Mouse (Mus musculus): ENCODE results near the gene Ubtd1. TPM values are rescaled to one million over a fixed set of nuclear protein-coding genes. Genes with fewer than 3 reads are reported as not detected.

Gene Ubtd1
- polyA plus RNA-seq, 1 experiment, result 31.7 TPM

DNA sequence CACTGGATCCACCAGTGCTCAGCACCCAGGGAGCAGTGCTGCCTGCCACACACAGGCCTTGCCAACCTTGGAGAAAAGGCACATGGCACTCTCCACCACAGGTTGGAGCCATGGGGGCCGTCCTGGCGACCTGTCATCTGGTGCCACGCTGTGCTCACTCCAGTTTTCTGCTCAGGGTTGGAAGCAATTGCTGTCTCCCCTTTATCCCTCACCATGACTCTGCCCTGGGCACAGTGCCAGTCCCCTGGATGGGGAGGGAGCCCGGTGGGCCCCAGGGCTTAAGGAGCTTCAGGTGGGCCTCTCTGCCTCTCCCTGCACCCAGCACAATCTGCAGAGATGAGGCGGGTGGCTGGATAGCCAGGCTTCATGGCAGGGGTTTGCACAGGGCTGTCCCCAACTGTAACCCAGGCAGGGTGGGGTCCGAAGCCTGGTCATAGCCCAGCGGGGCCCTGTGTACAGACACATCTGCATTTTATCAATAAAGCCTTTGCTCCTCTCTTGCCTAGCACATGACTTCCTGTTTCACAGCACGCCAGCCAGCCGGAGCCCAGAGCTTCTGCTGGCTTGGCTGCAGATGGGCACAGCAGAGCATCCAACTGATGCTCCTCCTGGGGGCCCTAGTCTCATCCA lies 52.7 kb downstream of the Ubtd1 start:
- DNase-seq, result no peak
- 0 out of 2 replicates have a peak, but pooled peaks cover 2% of the 10 kb centered on the region for H3K4me1 ChIP-seq (ENCODE audit: control insufficient read depth, insufficient read depth, low read length)
- 64% methylated on average over 9 of the region's 9 CpGs for WGBS
- no peak for TF ChIP-seq POLR2A (IDR thresholded peaks at IDR 0.05; ENCODE audit: borderline replicate concordance, extremely low read depth, low read depth, low read length)
- no peak for TF ChIP-seq CTCF (IDR thresholded peaks at IDR 0.05; ENCODE audit: insufficient read depth, low read length)
- H3K4me3 ChIP-seq (replicated peaks; ENCODE audit: extremely low read depth, low read depth, low read length), result no peak overlapping the region

DNA sequence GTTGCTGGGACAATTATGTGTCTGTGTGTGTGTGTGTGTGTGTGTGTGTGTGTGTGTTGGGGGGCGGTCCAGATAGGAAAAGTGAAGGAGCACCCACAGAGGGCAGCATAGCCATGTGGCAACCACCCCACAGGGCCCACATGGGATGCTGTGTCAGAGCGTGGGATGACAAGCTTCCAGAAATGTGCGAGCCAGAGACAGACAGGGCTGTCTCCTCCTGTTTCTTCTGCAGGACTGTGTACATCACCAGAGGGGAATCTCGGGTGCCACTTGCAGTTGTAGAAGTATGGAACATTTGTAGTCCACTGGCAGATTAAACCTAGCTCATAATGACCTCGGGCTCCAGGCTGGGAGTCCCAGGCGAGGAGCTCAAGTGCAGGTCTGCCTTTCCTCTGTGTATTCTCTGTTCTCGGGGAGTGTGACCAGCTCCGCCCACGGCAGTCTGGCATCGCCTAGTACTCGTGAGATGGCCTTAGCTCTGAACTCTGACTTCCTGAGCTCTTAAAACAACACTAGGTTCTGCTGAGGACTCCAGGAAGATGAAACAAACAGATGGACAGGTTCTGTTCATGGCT lies 53.4 kb downstream of the Ubtd1 start:
- WGBS, result 52% methylated on average over 11 of the region's 11 CpGs
- DNase-seq, result no peak
- TF ChIP-seq POLR2A (IDR thresholded peaks at IDR 0.05; ENCODE audit: borderline replicate concordance, extremely low read depth, low read depth, low read length), result no peak
- TF ChIP-seq CTCF (IDR thresholded peaks at IDR 0.05; ENCODE audit: insufficient read depth, low read length), result no peak
- Histone ChIP-seq H3K4me3 (replicated peaks; ENCODE audit: extremely low read depth, low read depth, low read length) (no peak overlapping the region), H3K4me1 (ENCODE audit: control insufficient read depth, insufficient read depth, low read length) (0 out of 2 replicates have a peak, but pooled peaks cover 2% of the 10 kb centered on the region)

DNA sequence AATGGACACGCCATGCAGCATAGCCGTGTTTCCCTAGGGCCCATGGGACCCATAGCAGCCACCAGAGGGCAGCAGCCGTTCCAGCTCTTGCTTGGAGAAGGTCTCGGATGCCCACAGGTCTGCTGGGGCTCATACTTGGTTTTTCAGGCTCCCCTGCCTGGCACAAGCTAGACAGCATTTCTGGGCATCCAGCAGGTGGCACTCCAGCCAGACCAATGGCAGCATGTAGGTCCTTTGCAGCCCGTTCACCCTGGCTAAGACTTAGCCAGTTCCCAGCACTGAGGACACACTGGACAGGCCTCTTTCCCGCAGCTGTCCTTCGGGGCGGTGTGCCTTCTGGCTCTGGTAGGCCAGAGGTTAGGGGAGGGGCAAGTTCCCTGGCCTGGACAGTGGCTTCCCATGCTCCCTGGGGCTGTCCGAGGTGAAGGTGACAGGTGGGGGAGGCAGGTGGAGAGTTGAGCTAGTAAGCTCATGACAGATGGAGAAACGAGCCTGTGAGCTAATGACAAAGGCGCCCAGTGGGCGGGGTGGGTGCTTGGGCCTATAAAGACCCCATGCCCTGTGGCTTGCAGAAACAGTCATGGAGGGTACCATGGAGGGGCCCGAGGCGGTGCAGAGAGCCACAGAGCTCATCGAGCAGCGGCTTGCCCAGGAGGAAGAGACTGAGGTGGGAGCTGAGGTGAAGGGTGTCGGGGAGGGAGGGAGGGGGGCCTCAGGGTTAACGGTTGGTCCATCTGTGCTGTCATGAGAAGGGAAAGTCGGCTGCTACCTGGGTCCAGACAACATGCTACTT lies 54.1 kb downstream of the Ubtd1 start, which contains the start of gene Ankrd2:
Gene Ankrd2, plus strand, starts transcription at position 545 of the 793 bp plus-strand sequence.
- no peak within 1 kb of the TSS for H3K4me3 ChIP-seq (replicated peaks; ENCODE audit: extremely low read depth, low read depth, low read length)
- peak; percentile 82 for DNase-seq
- 0 out of 2 replicates have a peak, but pooled peaks cover 2% of the 10 kb centered on the region for H3K4me1 ChIP-seq (ENCODE audit: control insufficient read depth, insufficient read depth, low read length)
- 59% methylated on average over 19 of the region's 19 CpGs for WGBS
- TF ChIP-seq CTCF (IDR thresholded peaks at IDR 0.05; ENCODE audit: insufficient read depth, low read length) (peak; percentile 79), POLR2A (IDR thresholded peaks at IDR 0.05; ENCODE audit: borderline replicate concordance, extremely low read depth, low read depth, low read length) (no peak)

DNA sequence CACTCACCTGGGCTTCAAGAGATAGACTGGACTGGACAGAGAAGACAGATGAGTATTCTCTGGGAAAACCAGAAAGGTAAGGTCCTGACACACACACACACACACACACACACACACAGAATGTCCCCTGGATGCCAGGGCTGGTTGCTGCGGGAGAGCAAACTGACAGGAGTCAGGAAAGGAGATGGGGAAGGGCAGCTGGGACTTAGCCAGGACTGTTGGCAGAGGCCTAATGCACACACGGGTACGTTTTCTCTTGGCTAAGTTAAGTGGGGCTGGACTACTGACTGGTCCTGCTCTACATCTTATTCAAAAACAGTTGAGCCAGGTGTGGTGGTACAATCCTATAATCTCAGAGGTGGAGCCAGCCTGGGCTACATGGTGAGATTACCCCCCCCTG lies 54.8 kb downstream of the Ubtd1 start:
- no peak for TF ChIP-seq POLR2A (IDR thresholded peaks at IDR 0.05; ENCODE audit: borderline replicate concordance, extremely low read depth, low read depth, low read length)
- no peak for TF ChIP-seq CTCF (IDR thresholded peaks at IDR 0.05; ENCODE audit: insufficient read depth, low read length)
- no peak for DNase-seq
- Histone ChIP-seq H3K4me3 (replicated peaks; ENCODE audit: extremely low read depth, low read depth, low read length) (no peak overlapping the region), H3K4me1 (ENCODE audit: control insufficient read depth, insufficient read depth, low read length) (0 out of 2 replicates have a peak, but pooled peaks cover 2% of the 10 kb centered on the region)
- 43% methylated on average over 3 of the region's 3 CpGs for WGBS

DNA sequence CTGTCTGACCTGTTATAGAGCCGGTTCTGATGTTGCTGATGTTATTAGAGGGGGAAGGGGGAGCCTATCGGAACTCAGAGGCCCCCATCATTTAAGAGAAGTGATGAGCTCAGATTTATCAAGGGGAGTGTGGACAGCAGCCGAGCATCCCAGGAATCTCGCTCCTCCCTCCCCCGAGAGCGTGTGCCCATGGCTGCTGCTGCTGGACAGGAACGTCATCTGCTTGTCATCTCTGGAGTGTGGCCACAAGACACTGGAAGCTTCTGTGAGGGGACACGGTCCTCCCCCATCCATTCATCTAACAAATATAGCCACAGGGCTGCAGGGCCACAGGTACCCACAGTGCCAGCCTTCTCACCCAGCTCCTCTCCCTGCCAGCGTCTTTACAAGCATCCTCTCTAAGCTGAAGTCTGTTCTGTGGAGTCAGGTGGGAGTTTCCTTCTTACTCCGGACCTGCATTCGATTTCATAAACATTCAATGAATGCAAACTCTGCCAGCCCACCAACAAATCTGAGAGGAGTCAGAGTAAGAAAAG lies 55.7 kb downstream of the Ubtd1 start:
- TF ChIP-seq CTCF (IDR thresholded peaks at IDR 0.05; ENCODE audit: insufficient read depth, low read length), result no peak
- no peak for TF ChIP-seq POLR2A (IDR thresholded peaks at IDR 0.05; ENCODE audit: borderline replicate concordance, extremely low read depth, low read depth, low read length)
- Histone ChIP-seq H3K4me1 (ENCODE audit: control insufficient read depth, insufficient read depth, low read length) (0 out of 2 replicates have a peak, but pooled peaks cover 2% of the 10 kb centered on the region), H3K4me3 (replicated peaks; ENCODE audit: extremely low read depth, low read depth, low read length) (no peak overlapping the region)
- 64% methylated on average over 11 of the region's 11 CpGs for WGBS
- no peak for DNase-seq

DNA sequence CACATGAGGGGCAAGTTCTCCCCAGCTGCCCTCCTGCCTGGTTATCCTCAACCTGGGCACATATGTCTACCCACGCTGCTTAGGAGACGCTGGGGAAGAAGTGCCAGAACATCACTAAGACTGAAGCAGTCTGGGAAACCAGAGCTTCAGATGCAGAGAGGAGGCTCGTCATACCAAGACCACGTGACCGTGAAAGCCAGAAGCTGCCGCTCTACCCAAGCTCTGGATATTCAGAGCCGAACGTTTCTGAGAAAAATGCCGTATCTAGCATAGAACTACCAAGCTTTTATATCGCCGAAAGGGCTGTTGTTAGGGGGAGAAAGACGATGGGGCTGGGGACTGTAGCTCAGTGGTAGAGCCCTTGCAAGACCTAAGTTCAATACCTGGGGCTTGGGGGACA lies 56.7 kb downstream of the Ubtd1 start:
- Histone ChIP-seq H3K4me1 (ENCODE audit: control insufficient read depth, insufficient read depth, low read length) (0 out of 2 replicates have a peak, but pooled peaks cover 2% of the 10 kb centered on the region), H3K4me3 (replicated peaks; ENCODE audit: extremely low read depth, low read depth, low read length) (no peak overlapping the region)
- no peak for DNase-seq
- WGBS, result 89% methylated on average over 12 of the region's 12 CpGs
- TF ChIP-seq CTCF (IDR thresholded peaks at IDR 0.05; ENCODE audit: insufficient read depth, low read length), result no peak
- TF ChIP-seq POLR2A (IDR thresholded peaks at IDR 0.05; ENCODE audit: borderline replicate concordance, extremely low read depth, low read depth, low read length), result no peak

DNA sequence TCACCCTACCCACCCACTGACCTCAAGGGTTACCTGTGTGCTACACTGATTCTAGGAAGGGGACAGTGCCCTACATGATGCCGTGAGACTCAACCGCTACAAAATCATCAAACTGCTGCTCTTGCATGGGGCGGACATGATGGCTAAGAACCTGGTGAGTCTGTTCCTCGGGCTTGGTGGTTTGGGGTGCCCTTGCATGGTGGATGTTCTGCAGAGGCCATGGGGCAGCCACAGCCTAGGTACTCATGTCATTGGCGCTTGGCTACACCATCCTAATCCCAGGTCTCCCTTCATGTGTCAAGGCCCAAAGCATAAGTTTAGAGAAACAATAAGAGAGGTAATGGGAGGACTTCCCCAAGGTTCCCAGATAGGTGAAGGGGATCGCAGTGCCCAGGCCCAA lies 62.4 kb downstream of the Ubtd1 start:
- DNase-seq, result no peak
- 96% methylated on average over 6 of the region's 6 CpGs for WGBS
- TF ChIP-seq POLR2A (IDR thresholded peaks at IDR 0.05; ENCODE audit: borderline replicate concordance, extremely low read depth, low read depth, low read length) (no peak), CTCF (IDR thresholded peaks at IDR 0.05; ENCODE audit: insufficient read depth, low read length) (no peak)

DNA sequence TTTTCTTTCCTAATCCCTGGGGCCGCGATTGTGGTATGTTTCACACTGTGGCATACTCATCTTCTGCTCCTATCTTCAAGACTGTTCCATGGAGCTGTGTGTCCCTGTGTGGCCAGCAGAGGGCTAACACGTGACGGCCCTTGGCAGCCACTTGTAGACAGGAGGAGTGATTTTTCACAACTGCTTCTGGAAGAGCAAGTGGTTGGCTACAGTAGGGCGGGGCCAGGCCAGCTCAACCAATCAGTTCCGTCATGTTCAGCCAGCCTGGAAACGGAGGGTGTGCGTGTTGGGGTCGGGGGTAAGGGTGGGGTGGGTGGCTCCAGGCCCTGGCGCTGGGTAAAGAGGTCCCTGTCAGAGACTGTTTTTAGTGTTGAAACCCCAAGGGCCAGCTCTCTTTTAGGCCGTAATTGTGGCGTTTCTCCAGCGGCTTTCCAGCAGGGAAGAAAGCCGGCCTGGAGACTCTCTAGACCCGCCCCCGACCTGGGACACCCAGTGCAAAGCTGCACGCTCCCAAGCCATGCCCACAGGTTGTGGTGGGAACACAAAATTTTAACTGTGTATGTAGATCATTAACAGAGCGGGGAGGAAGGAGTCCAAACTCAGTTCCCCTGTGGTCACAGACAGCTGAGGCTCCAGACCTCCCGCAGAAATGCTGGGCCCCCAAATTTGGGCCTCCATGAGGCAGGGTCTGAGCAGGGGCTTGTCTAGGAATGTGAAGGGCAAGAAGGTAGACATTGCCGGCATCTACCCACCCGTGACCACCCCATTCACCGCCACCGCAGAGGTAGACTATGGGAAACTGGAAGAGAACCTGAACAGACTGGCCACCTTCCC lies 63.9 kb downstream of the Ubtd1 start, which contains the start of gene Hoga1:
Gene Hoga1, plus strand, starts transcription at position 342 of the 834 bp plus-strand sequence.
- Histone ChIP-seq H3K4me3 (replicated peaks; ENCODE audit: extremely low read depth, low read depth, low read length) (peak within 1 kb of the TSS; percentile 60), H3K4me1 (ENCODE audit: control insufficient read depth, insufficient read depth, low read length) (peaks cover 4% of the 10 kb centered on the region)
- 20% methylated on average over 23 of the region's 23 CpGs for WGBS
- DNase-seq, result peak; percentile 72
- TF ChIP-seq POLR2A (IDR thresholded peaks at IDR 0.05; ENCODE audit: borderline replicate concordance, extremely low read depth, low read depth, low read length) (peak; percentile 54; the same call in 1 of the 2 replicates), CTCF (IDR thresholded peaks at IDR 0.05; ENCODE audit: insufficient read depth, low read length) (peak; percentile 90)

More for the DNA sequence above, 62.4 kb downstream of the Ubtd1 start:
- H3K4me1 ChIP-seq (ENCODE audit: control insufficient read depth, insufficient read depth, low read length), result peaks cover 4% of the 10 kb centered on the region
- no peak overlapping the region for H3K4me3 ChIP-seq (replicated peaks; ENCODE audit: extremely low read depth, low read depth, low read length)

Data from lung, adult 2 months (tissue).